Mouse (Mus musculus): ENCODE data around the gene Syt17. TPM values are rescaled to one million over a fixed set of nuclear protein-coding genes. Genes with fewer than 3 reads are reported as not detected.

Syt17 gene
- total and polyA plus RNA-seq, 3 experiments = not detected

DNA sequence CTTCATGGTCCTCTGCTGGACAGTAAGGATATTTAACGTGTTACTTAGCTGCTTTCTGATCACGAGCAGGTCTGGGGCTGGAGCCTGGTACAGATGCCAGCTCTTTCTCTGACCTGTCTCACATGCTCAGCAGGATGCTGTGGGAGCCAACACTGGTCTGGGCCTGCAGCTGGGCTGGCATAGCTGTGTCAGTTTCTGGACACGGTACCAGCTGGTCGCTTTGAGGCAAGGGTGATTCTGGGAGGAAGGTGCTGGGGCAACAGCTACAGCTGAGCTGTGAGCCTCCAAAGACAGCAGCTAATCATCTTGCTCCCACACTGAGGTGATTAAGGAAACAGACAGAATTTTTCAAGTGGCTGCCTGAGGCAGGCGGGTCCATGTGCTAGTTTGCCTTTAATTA, 46.1 kb downstream of the Syt17 start:
- Histone ChIP-seq H3K4me1 (ENCODE audit: insufficient read depth, low read depth, low read length) (no peaks in the 10 kb centered on the region), H3K27me3 (ENCODE audit: insufficient read depth, low read length) (peaks cover 6% of the 10 kb centered on the region; the same call in 1 of the 2 replicates), H3K9me3 (replicated peaks) (no peaks in the 10 kb centered on the region), H3K36me3 (replicated peaks) (no peaks in the 10 kb centered on the region), H3K4me3 (ENCODE audit: low read depth, low read length) (no peak overlapping the region)
- DNase-seq (ENCODE audit: low spot score) (no peak), ATAC-seq (ENCODE audit: extremely low read depth, insufficient number of reproducible peaks, low FRiP score, poor library complexity, severe bottlenecking) (no peak)
- no peak for TF ChIP-seq TAL1 (conservative IDR thresholded peaks at IDR 0.05; ENCODE audit: low read depth, low read length)
- no peak for TF ChIP-seq POLR2AphosphoS5 (IDR thresholded peaks at IDR 0.05; ENCODE audit: insufficient replicate concordance, low read depth, low read length)
- no peak for TF ChIP-seq GATA2 (IDR thresholded peaks at IDR 0.05; ENCODE audit: borderline replicate concordance, low read depth, low read length)
- no peak for TF ChIP-seq CTCF (IDR thresholded peaks at IDR 0.05; ENCODE audit: low read depth, low read length)
- no peak for TF ChIP-seq GATA1 (IDR thresholded peaks at IDR 0.05; ENCODE audit: borderline replicate concordance, low read length)

DNA sequence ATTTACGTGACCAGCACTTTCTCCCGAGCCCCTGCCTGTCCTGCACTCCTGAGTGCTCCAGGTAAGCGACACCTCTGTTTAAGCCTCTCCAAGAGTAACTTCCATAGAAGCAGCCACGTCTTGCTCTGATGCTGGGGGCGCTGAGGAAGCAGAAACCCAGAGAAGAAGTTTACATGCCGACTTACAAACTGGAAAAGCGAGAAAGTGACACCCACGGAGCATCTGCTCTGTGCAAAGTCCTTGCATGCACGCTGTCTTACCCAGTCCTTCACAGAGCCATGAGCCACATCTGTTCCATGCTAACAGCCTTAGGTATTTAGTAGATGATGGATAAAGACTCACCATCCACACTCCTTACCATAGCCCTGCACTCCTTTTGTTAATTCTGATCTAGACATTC, 48.3 kb downstream of the Syt17 start:
- TF ChIP-seq GATA2 (IDR thresholded peaks at IDR 0.05; ENCODE audit: borderline replicate concordance, low read depth, low read length) = no peak
- no peak for TF ChIP-seq TAL1 (conservative IDR thresholded peaks at IDR 0.05; ENCODE audit: low read depth, low read length)
- TF ChIP-seq POLR2AphosphoS5 (IDR thresholded peaks at IDR 0.05; ENCODE audit: insufficient replicate concordance, low read depth, low read length) = no peak
- no peak for TF ChIP-seq CTCF (IDR thresholded peaks at IDR 0.05; ENCODE audit: low read depth, low read length)
- TF ChIP-seq GATA1 (IDR thresholded peaks at IDR 0.05; ENCODE audit: borderline replicate concordance, low read length) = no peak
- Histone ChIP-seq H3K27me3 (ENCODE audit: insufficient read depth, low read length) (peaks cover 6% of the 10 kb centered on the region; the same call in 1 of the 2 replicates), H3K4me3 (ENCODE audit: low read depth, low read length) (no peak overlapping the region), H3K36me3 (replicated peaks) (no peaks in the 10 kb centered on the region), H3K4me1 (ENCODE audit: insufficient read depth, low read depth, low read length) (no peaks in the 10 kb centered on the region), H3K9me3 (replicated peaks) (no peaks in the 10 kb centered on the region)
- ATAC-seq (ENCODE audit: extremely low read depth, insufficient number of reproducible peaks, low FRiP score, poor library complexity, severe bottlenecking) (no peak), DNase-seq (ENCODE audit: low spot score) (no peak)

DNA sequence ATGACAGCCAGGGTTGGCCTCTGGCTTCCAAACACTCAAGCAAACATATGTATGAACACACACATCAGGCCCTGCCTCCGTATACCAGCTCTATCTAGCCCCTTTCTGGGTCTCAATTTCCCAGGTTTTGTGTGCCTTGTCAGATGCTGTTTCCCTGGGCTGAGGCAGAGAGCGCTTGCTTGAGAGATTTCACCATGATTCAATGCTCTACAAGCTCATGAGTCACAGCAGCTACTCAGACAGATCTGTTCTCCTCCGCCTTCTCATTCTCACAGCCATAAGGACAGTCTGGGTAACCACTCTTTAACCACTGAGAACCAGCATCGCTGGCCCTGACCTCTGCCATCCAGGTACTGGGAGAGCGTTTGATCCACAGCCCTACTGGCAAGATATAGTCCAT, 57.3 kb downstream of the Syt17 start:
- DNase-seq (ENCODE audit: low spot score) (no peak), ATAC-seq (ENCODE audit: extremely low read depth, insufficient number of reproducible peaks, low FRiP score, poor library complexity, severe bottlenecking) (no peak)
- Histone ChIP-seq H3K27me3 (ENCODE audit: insufficient read depth, low read length) (0 out of 2 replicates have a peak, but pooled peaks cover 3% of the 10 kb centered on the region), H3K4me1 (ENCODE audit: insufficient read depth, low read depth, low read length) (no peaks in the 10 kb centered on the region), H3K9me3 (replicated peaks) (no peaks in the 10 kb centered on the region), H3K36me3 (replicated peaks) (no peaks in the 10 kb centered on the region), H3K4me3 (ENCODE audit: low read depth, low read length) (no peak overlapping the region)
- TF ChIP-seq GATA1 (IDR thresholded peaks at IDR 0.05; ENCODE audit: borderline replicate concordance, low read length) (no peak), CTCF (IDR thresholded peaks at IDR 0.05; ENCODE audit: low read depth, low read length) (no peak)

DNA sequence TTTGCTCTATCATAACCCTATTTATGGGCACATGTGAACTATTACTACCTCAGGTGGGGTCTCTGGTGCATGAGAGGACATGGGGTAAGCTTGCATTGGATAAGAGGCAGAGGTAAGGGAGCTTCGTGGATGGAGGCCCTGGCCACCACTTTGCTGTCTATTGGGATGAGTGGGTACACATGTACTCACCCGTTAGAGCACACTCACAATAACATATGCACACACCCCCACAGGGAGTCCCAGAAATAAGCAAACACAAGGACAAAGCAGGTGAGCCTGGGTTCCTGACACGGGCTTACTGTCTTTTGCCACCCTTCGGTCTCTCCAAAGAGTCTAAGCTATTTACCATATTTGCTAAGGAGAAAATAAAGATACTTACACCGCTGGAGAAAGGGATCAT, 67.0 kb downstream of the Syt17 start:
- H3K4me1 ChIP-seq (ENCODE audit: insufficient read depth, low read depth, low read length) = no peaks in the 10 kb centered on the region
- H3K4me3 ChIP-seq (ENCODE audit: low read depth, low read length) = no peak overlapping the region
- H3K9me3 ChIP-seq (replicated peaks) = no peaks in the 10 kb centered on the region
- no peak for ATAC-seq (ENCODE audit: extremely low read depth, insufficient number of reproducible peaks, low FRiP score, poor library complexity, severe bottlenecking)
- TF ChIP-seq TAL1 (conservative IDR thresholded peaks at IDR 0.05; ENCODE audit: low read depth, low read length) (no peak), CTCF (IDR thresholded peaks at IDR 0.05; ENCODE audit: low read depth, low read length) (no peak), GATA2 (IDR thresholded peaks at IDR 0.05; ENCODE audit: borderline replicate concordance, low read depth, low read length) (no peak), POLR2AphosphoS5 (IDR thresholded peaks at IDR 0.05; ENCODE audit: insufficient replicate concordance, low read depth, low read length) (no peak), GATA1 (IDR thresholded peaks at IDR 0.05; ENCODE audit: borderline replicate concordance, low read length) (no peak)
- H3K36me3 ChIP-seq (replicated peaks) = no peaks in the 10 kb centered on the region
- no peak for DNase-seq (ENCODE audit: low spot score)
- H3K27me3 ChIP-seq (ENCODE audit: insufficient read depth, low read length) = no peaks in the 10 kb centered on the region

DNA sequence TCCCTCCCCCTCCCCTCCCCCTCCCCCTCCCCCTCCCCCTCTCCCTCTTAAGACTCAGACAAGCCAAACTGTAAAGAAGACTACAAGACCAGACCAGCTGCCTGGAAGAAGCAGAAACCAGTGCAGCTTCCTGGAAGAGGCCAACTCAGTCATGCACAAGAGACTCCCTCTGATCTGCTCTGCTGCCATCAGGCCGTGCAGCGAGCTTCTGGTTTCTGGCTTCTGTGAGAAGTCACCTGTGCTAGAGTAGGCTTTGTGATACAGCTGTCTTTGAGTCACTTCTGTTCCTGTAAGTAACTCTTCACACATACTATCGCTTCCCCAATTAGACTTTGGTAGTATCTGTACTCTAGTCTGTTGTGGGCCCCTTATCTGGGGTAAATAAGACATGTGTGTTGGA, 68.0 kb downstream of the Syt17 start:
- DNase-seq (ENCODE audit: low spot score) (no peak), ATAC-seq (ENCODE audit: extremely low read depth, insufficient number of reproducible peaks, low FRiP score, poor library complexity, severe bottlenecking) (no peak)
- no peaks in the 10 kb centered on the region for H3K4me1 ChIP-seq (ENCODE audit: insufficient read depth, low read depth, low read length)
- H3K4me3 ChIP-seq (ENCODE audit: low read depth, low read length) = no peak overlapping the region
- H3K9me3 ChIP-seq (replicated peaks) = no peaks in the 10 kb centered on the region
- H3K36me3 ChIP-seq (replicated peaks) = no peaks in the 10 kb centered on the region
- no peak for TF ChIP-seq GATA2 (IDR thresholded peaks at IDR 0.05; ENCODE audit: borderline replicate concordance, low read depth, low read length)
- no peak for TF ChIP-seq POLR2AphosphoS5 (IDR thresholded peaks at IDR 0.05; ENCODE audit: insufficient replicate concordance, low read depth, low read length)
- no peak for TF ChIP-seq GATA1 (IDR thresholded peaks at IDR 0.05; ENCODE audit: borderline replicate concordance, low read length)
- TF ChIP-seq CTCF (IDR thresholded peaks at IDR 0.05; ENCODE audit: low read depth, low read length) = no peak
- no peaks in the 10 kb centered on the region for H3K27me3 ChIP-seq (ENCODE audit: insufficient read depth, low read length)

DNA sequence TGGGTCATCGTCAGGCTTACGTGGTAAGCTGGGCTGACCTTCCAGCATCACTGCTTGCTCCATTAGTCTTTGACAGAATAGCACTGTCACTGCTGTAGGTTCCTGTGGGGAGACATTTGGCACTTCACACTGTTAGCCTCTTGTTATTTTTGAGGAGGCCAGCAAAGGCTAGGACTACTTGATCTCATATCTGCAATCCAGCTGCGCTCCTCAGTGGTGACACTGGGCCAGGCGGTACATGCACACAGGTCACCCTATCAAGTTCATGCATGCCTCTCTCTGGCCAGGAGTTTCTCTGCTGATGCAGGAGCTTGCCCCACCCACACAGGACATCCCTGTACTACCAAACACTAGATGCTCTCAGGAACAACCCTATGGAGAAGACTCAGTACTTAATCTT, 71.4 kb downstream of the Syt17 start:
- H3K27me3 ChIP-seq (ENCODE audit: insufficient read depth, low read length) = no peaks in the 10 kb centered on the region
- H3K9me3 ChIP-seq (replicated peaks) = no peaks in the 10 kb centered on the region
- DNase-seq (ENCODE audit: low spot score) = no peak
- H3K36me3 ChIP-seq (replicated peaks) = no peaks in the 10 kb centered on the region
- H3K4me3 ChIP-seq (ENCODE audit: low read depth, low read length) = no peak overlapping the region
- ATAC-seq (ENCODE audit: extremely low read depth, insufficient number of reproducible peaks, low FRiP score, poor library complexity, severe bottlenecking) = no peak
- no peak for TF ChIP-seq GATA1 (IDR thresholded peaks at IDR 0.05; ENCODE audit: borderline replicate concordance, low read length)
- TF ChIP-seq POLR2AphosphoS5 (IDR thresholded peaks at IDR 0.05; ENCODE audit: insufficient replicate concordance, low read depth, low read length) = no peak
- TF ChIP-seq CTCF (IDR thresholded peaks at IDR 0.05; ENCODE audit: low read depth, low read length) = no peak
- no peak for TF ChIP-seq GATA2 (IDR thresholded peaks at IDR 0.05; ENCODE audit: borderline replicate concordance, low read depth, low read length)
- no peak for TF ChIP-seq TAL1 (conservative IDR thresholded peaks at IDR 0.05; ENCODE audit: low read depth, low read length)
- no peaks in the 10 kb centered on the region for H3K4me1 ChIP-seq (ENCODE audit: insufficient read depth, low read depth, low read length)

DNA sequence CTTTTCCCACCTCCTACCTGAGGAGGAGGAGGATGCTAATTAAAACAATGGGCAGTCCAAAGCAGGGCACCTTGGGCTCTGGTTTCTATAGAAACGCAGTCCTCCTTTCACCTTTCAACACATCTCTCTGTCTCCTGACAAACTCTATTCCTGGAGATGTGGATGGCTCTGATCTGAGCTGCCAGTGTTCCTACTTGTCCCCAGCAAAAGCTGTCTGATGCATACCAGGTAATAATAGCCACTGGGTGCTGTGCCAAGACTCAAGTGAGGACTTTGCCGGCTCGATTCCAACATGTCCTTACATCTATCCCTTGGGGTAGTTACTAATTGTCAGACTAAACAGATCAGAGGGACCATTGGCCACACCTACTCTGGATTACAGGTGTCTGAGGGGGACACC, 72.7 kb downstream of the Syt17 start:
- ATAC-seq (ENCODE audit: extremely low read depth, insufficient number of reproducible peaks, low FRiP score, poor library complexity, severe bottlenecking) (no peak), DNase-seq (ENCODE audit: low spot score) (no peak)

More for the DNA sequence above, 72.7 kb downstream of the Syt17 start:
- H3K27me3 ChIP-seq (ENCODE audit: insufficient read depth, low read length) = no peaks in the 10 kb centered on the region
- TF ChIP-seq CTCF (IDR thresholded peaks at IDR 0.05; ENCODE audit: low read depth, low read length) = no peak
- no peak for TF ChIP-seq POLR2AphosphoS5 (IDR thresholded peaks at IDR 0.05; ENCODE audit: insufficient replicate concordance, low read depth, low read length)
- no peak for TF ChIP-seq GATA1 (IDR thresholded peaks at IDR 0.05; ENCODE audit: borderline replicate concordance, low read length)
- no peak for TF ChIP-seq TAL1 (conservative IDR thresholded peaks at IDR 0.05; ENCODE audit: low read depth, low read length)
- no peak for TF ChIP-seq GATA2 (IDR thresholded peaks at IDR 0.05; ENCODE audit: borderline replicate concordance, low read depth, low read length)
- H3K9me3 ChIP-seq (replicated peaks) = no peaks in the 10 kb centered on the region
- H3K4me1 ChIP-seq (ENCODE audit: insufficient read depth, low read depth, low read length) = no peaks in the 10 kb centered on the region
- no peaks in the 10 kb centered on the region for H3K36me3 ChIP-seq (replicated peaks)
- H3K4me3 ChIP-seq (ENCODE audit: low read depth, low read length) = no peak overlapping the region

Measured in G1E (cell line).